Mouse (Mus musculus) liver, embryonic 15.5 days (tissue): Measurements from ENCODE around the gene Lrp6. TPM values are rescaled to one million over a fixed set of nuclear protein-coding genes. Genes with fewer than 3 reads are reported as not detected.

ENCODE experiments used
- ATAC-seq: fragments of 200-750 bp; cut with Nextera tagmentation; 2 replicates; pipeline ENCODE4 v1.8.0; 2017; ENCODE audit warnings: moderate number of reproducible peaks, mild to moderate bottlenecking, moderate library complexity; ENCODE audit not compliant: insufficient read depth
- H3K27ac ChIP-seq: fragments of 300-500 bp; sonication (generic); replicated peaks from 2 replicates; pipeline ENCODE4 v1.5.1; 2015; ENCODE audit warnings: mild to moderate bottlenecking, inconsistent platforms
- H3K27me3 ChIP-seq: fragments of 300-500 bp; sonication (generic); 2 replicates; pipeline ENCODE4 v1.6.1; 2015; ENCODE audit warnings: mild to moderate bottlenecking, inconsistent platforms
- H3K36me3 ChIP-seq: fragments of 300-500 bp; sonication (generic); replicated peaks from 2 replicates; pipeline ENCODE4 v1.6.1; 2015; ENCODE audit warnings: moderate library complexity, mild to moderate bottlenecking, inconsistent platforms
- H3K4me1 ChIP-seq: fragments of 300-500 bp; sonication (generic); replicated peaks from 2 replicates; pipeline ENCODE4 v1.6.1; 2015; ENCODE audit warnings: inconsistent platforms
- H3K4me2 ChIP-seq: fragments of 300-500 bp; sonication (generic); 2 replicates; pipeline ENCODE4 v1.6.1; 2015; ENCODE audit warnings: moderate library complexity, mild to moderate bottlenecking, inconsistent platforms
- H3K4me3 ChIP-seq: fragments of 300-500 bp; sonication (generic); replicated peaks from 2 replicates; pipeline ENCODE4 v1.5.1; 2015; ENCODE audit warnings: mild to moderate bottlenecking, inconsistent platforms
- H3K9ac ChIP-seq: fragments of 300-500 bp; sonication (generic); 2 replicates; pipeline ENCODE4 v1.6.1; 2015; ENCODE audit warnings: moderate library complexity, mild to moderate bottlenecking, inconsistent platforms
- H3K9me3 ChIP-seq: fragments of 300-500 bp; sonication (generic); replicated peaks from 2 replicates; pipeline ENCODE4 v1.6.1; 2016; ENCODE audit warnings: inconsistent platforms
- WGBS: fragments of 180-500 bp; shearing (Covaris S2); methylation state at CpG from one replicate; pipeline ENCODE4 v1.1.7; 2015; ENCODE audit warnings: mixed read lengths; ENCODE audit not compliant: insufficient replicate concordance; 5-methylcytosine and 5-hydroxymethylcytosine counted together
- polyA plus RNA-seq: library from polyadenylated mRNA; unstranded; fragments of >200 nt; fragmentation: Nextera tagmentation; extraction: Ambion mirVana; gene quantifications from 2 replicates; pipeline ENCODE4 v1.2.1, GENCODE M21; 2015

Lrp6 gene
- polyA plus RNA-seq, 1 experiment from 2014 or later: 7.2 TPM

GRCm38 (mm10) chr6:134529340-134529739 is 37.4 kb downstream of the Lrp6 start:
- no peaks in the 10 kb centered on the region for H3K9me3 ChIP-seq
- ATAC-seq: no peak
- H3K4me2 ChIP-seq: 0 out of 2 replicates have a peak overlapping the region, but pooled peaks have one; percentile 11
- no peak overlapping the region for H3K4me3 ChIP-seq
- H3K9ac ChIP-seq: no peak overlapping the region
- H3K36me3 ChIP-seq: 0 out of 2 replicates have a peak, but pooled peaks cover 3% of the 10 kb centered on the region
- H3K27ac ChIP-seq: 0 out of 2 replicates have a peak overlapping the region, but pooled peaks have one; percentile 2
- peaks cover 64% of the 10 kb centered on the region for H3K4me1 ChIP-seq
- WGBS: 60% methylated on average over 4 of the region's 4 CpGs
- no peaks in the 10 kb centered on the region for H3K27me3 ChIP-seq

GRCm38 (mm10) chr6:134528396-134528795 is 38.4 kb downstream of the Lrp6 start:
- no peaks in the 10 kb centered on the region for H3K9me3 ChIP-seq
- no peak overlapping the region for H3K4me2 ChIP-seq
- 96% methylated on average over 7 of the region's 7 CpGs for WGBS
- H3K9ac ChIP-seq: no peak overlapping the region
- no peak for ATAC-seq
- H3K27ac ChIP-seq: 0 out of 2 replicates have a peak overlapping the region, but pooled peaks have one; percentile 39
- no peaks in the 10 kb centered on the region for H3K27me3 ChIP-seq
- no peak overlapping the region for H3K4me3 ChIP-seq
- 0 out of 2 replicates have a peak, but pooled peaks cover 3% of the 10 kb centered on the region for H3K36me3 ChIP-seq
- peaks cover 62% of the 10 kb centered on the region for H3K4me1 ChIP-seq

- WGBS: 40% methylated on average over 6 of the region's 6 CpGs
- H3K36me3 ChIP-seq: 0 out of 2 replicates have a peak, but pooled peaks cover 3% of the 10 kb centered on the region
- no peak overlapping the region for H3K27ac ChIP-seq
- no peak for ATAC-seq
- no peaks in the 10 kb centered on the region for H3K27me3 ChIP-seq
- no peak overlapping the region for H3K4me2 ChIP-seq
- H3K4me3 ChIP-seq: no peak overlapping the region
- peaks cover 54% of the 10 kb centered on the region for H3K4me1 ChIP-seq
- H3K9me3 ChIP-seq: no peaks in the 10 kb centered on the region
- no peak overlapping the region for H3K9ac ChIP-seq
Measured at GRCm38 (mm10) chr6:134527596-134528128, 39.1 kb downstream of the Lrp6 start.

GRCm38 (mm10) chr6:134526821-134527595 is 39.8 kb downstream of the Lrp6 start:
- Histone ChIP-seq H3K27me3 (no peaks in the 10 kb centered on the region), H3K4me3 (no peak overlapping the region), H3K4me1 (peaks cover 50% of the 10 kb centered on the region), H3K9ac (no peak overlapping the region), H3K27ac (no peak overlapping the region), H3K4me2 (0 out of 2 replicates have a peak overlapping the region, but pooled peaks have one; percentile 13), H3K36me3 (0 out of 2 replicates have a peak, but pooled peaks cover 3% of the 10 kb centered on the region), H3K9me3 (no peaks in the 10 kb centered on the region)
- WGBS: 56% methylated on average over 10 of the region's 10 CpGs
- ATAC-seq: no peak

GRCm38 (mm10) chr6:134526275-134526674 is 40.5 kb downstream of the Lrp6 start:
- Histone ChIP-seq H3K9me3 (no peaks in the 10 kb centered on the region), H3K4me3 (no peak overlapping the region), H3K4me2 (peak overlapping the region; percentile 13), H3K27me3 (no peaks in the 10 kb centered on the region), H3K9ac (no peak overlapping the region), H3K36me3 (0 out of 2 replicates have a peak, but pooled peaks cover 3% of the 10 kb centered on the region), H3K27ac (peak overlapping the region; percentile 41), H3K4me1 (peaks cover 48% of the 10 kb centered on the region)
- ATAC-seq: peak; percentile 86
- WGBS: 21% methylated on average over 5 of the region's 5 CpGs

- no peak overlapping the region for H3K4me2 ChIP-seq
- H3K4me3 ChIP-seq: no peak overlapping the region
- H3K4me1 ChIP-seq: peaks cover 8% of the 10 kb centered on the region
- ATAC-seq: no peak
- H3K27me3 ChIP-seq: no peaks in the 10 kb centered on the region
- no peak overlapping the region for H3K27ac ChIP-seq
- no peaks in the 10 kb centered on the region for H3K9me3 ChIP-seq
- 79% methylated on average over 10 of the region's 10 CpGs for WGBS
- no peak overlapping the region for H3K9ac ChIP-seq
- H3K36me3 ChIP-seq: peaks cover 10% of the 10 kb centered on the region
Measured at GRCm38 (mm10) chr6:134521411-134521810, 45.4 kb downstream of the Lrp6 start.

GRCm38 (mm10) chr6:134520821-134521220 is 45.9 kb downstream of the Lrp6 start:
- WGBS: 50% methylated on average over 3 of the region's 3 CpGs

GRCm38 (mm10) chr6:134518450-134518849 is 48.3 kb downstream of the Lrp6 start:
- no peak for ATAC-seq
- no peak overlapping the region for H3K27ac ChIP-seq
- H3K36me3 ChIP-seq: peaks cover 7% of the 10 kb centered on the region
- H3K4me3 ChIP-seq: no peak overlapping the region
- no peak overlapping the region for H3K9ac ChIP-seq
- no peaks in the 10 kb centered on the region for H3K27me3 ChIP-seq
- no peaks in the 10 kb centered on the region for H3K9me3 ChIP-seq
- WGBS: 81% methylated on average over 5 of the region's 5 CpGs
- H3K4me1 ChIP-seq: peaks cover 3% of the 10 kb centered on the region; the same call in 1 of the 2 replicates
- no peak overlapping the region for H3K4me2 ChIP-seq

More at GRCm38 (mm10) chr6:134520821-134521220, 45.9 kb downstream of the Lrp6 start:
- no peaks in the 10 kb centered on the region for H3K9me3 ChIP-seq
- no peaks in the 10 kb centered on the region for H3K27me3 ChIP-seq
- H3K4me2 ChIP-seq: no peak overlapping the region
- peaks cover 10% of the 10 kb centered on the region for H3K36me3 ChIP-seq
- H3K4me1 ChIP-seq: peaks cover 5% of the 10 kb centered on the region
- H3K9ac ChIP-seq: no peak overlapping the region
- no peak overlapping the region for H3K27ac ChIP-seq
- H3K4me3 ChIP-seq: no peak overlapping the region
- ATAC-seq: no peak

DNA sequence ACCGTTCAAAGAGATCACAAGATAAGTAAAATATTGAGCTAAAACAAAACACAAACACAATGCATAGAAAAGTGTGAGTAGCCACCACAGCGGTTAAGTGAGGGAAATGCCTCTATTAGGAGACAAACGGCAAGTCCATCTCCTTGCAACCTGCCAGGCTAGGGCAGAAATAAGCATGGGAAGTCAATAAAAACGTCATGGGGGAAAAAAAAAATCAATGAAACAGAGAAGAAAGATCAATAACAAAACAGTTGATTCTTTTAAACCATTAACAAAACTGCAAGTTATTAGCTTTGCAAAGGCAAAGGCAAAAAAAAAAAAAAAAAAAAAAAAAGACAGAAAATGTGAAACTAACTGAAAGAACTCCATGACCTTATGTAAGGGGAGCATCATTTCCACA is 49.6 kb downstream of the Lrp6 start:
- Histone ChIP-seq H3K4me3 (no peak overlapping the region), H3K4me2 (no peak overlapping the region), H3K27me3 (no peaks in the 10 kb centered on the region), H3K9ac (no peak overlapping the region), H3K36me3 (peaks cover 14% of the 10 kb centered on the region), H3K9me3 (no peaks in the 10 kb centered on the region), H3K27ac (no peak overlapping the region), H3K4me1 (peaks cover 10% of the 10 kb centered on the region; the same call in 1 of the 2 replicates)
- ATAC-seq: no peak
- 50% methylated on average over 4 of the region's 4 CpGs for WGBS

- 0 out of 2 replicates have a peak overlapping the region, but pooled peaks have one; percentile 11 for H3K27ac ChIP-seq
- no peak overlapping the region for H3K4me3 ChIP-seq
- no peaks in the 10 kb centered on the region for H3K27me3 ChIP-seq
- WGBS: 55% methylated on average over 4 of the region's 4 CpGs
- no peaks in the 10 kb centered on the region for H3K9me3 ChIP-seq
- peaks cover 15% of the 10 kb centered on the region for H3K4me1 ChIP-seq
- ATAC-seq: peak; percentile 81
- peaks cover 14% of the 10 kb centered on the region for H3K36me3 ChIP-seq
- no peak overlapping the region for H3K9ac ChIP-seq
- no peak overlapping the region for H3K4me2 ChIP-seq
Measured at GRCm38 (mm10) chr6:134515416-134515815, 51.3 kb downstream of the Lrp6 start.

DNA sequence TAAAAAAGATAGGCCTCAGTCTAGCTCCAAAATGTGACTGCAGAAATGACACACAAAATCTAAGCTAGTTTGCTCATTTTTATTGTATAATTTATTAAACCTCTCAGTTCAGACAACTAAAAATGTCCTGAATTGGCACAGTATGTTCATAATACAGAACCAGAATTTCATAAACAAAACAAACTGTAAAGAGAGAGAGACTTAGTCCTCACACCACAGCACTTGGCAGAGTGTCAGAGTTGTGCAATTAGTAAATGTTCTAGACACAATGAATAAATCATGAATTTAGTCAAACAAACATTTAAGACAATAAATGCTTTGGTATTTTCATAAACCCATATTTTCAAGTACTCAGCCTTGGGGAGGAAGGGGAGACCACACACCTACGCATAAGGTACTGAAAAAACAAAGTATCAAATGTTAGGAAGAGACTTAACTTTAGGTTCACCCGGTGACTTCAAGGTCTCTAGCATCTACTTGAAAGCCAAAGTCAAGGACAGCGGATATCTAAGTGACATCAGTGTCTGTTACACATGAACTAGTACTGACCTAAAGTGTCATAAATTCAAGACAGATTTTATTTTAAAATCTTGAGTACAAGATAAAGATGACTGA is 52.8 kb downstream of the Lrp6 start:
- no peak overlapping the region for H3K9ac ChIP-seq
- no peak overlapping the region for H3K4me3 ChIP-seq
- peaks cover 7% of the 10 kb centered on the region; the same call in 1 of the 2 replicates for H3K36me3 ChIP-seq
- ATAC-seq: no peak
- WGBS: 83% methylated on average over 3 of the region's 3 CpGs
- H3K27me3 ChIP-seq: no peaks in the 10 kb centered on the region
- no peak overlapping the region for H3K27ac ChIP-seq
- H3K4me1 ChIP-seq: peaks cover 15% of the 10 kb centered on the region
- H3K4me2 ChIP-seq: no peak overlapping the region
- no peaks in the 10 kb centered on the region for H3K9me3 ChIP-seq
